Mouse (Mus musculus) urinary bladder, postnatal 4 days (tissue): Measurements from ENCODE around the gene Mapk3.

ENCODE experiments used
- DNase-seq, 2 experiments: peaks; one replicate each; pipeline ENCODE4 v3.0.0; 2021 to 2022; ENCODE audit warnings: low spot score in 2 of 2

Gene Mapk3

GRCm38 (mm10) chr7:126802134-126802889 is 42.9 kb downstream of the Mapk3 start:
- no peak for DNase-seq

GRCm38 (mm10) chr7:126803181-126803580 is 43.8 kb downstream of the Mapk3 start:
- DNase-seq, result no peak

- no peak for DNase-seq
Observed at GRCm38 (mm10) chr7:126803751-126804150, 44.4 kb downstream of the Mapk3 start.

- no peak for DNase-seq
Observed at GRCm38 (mm10) chr7:126806956-126807355, 47.6 kb downstream of the Mapk3 start.

GRCm38 (mm10) chr7:126807405-126807804 is 48.0 kb downstream of the Mapk3 start:
- no peak for DNase-seq

GRCm38 (mm10) chr7:126808703-126809455 is 49.5 kb downstream of the Mapk3 start:
- DNase-seq, result peak; percentile 85 to 87

DNA sequence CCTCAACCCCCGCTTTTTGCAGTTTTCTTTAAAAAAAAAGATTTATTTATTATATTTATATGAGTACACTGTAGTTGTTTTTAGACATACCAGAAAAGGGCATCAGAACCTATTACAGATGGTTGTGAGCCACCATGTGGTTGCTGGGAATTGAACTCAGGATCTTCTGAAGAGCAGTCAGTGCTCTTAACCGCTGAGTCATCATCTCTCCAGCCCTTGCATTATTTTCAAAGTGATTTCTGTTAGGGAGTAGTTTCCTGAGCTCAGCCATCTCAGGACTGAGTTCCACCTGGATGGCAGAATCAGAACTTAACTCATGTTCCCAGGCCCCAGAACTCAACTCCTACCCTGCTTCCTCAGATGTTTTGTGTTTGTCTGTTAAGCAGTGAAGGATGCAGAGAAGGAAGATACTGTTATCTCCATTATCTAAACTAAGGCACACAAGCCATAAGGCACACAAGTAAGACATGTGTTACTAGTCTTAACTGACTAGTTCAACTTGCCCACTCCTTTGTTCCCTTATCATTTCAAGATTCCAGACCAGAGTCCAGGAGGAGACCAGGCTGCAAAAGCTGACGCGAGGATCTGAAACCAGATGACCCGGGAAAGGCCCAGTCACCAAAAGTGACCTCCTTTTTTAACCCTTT is 50.4 kb downstream of the Mapk3 start:
- DNase-seq, result no peak
